Mouse (Mus musculus) limb, embryonic 14.5 days (tissue): ENCODE measurements around the gene Tigd4. TPM values are rescaled to one million over a fixed set of nuclear protein-coding genes. Genes with fewer than 3 reads are reported as not detected.
"Not testable (repeated sequence)": the region's sequence is repeated elsewhere in the genome, so short reads cannot be mapped to it uniquely, and the experiment has no call there.

Source experiments
- ATAC-seq: fragments of 200-750 bp; cut with Nextera tagmentation; 2 replicates; pipeline ENCODE4 v1.8.0; 2017; ENCODE audit warnings: low read depth, moderate number of reproducible peaks, moderate TSS enrichment; ENCODE audit not compliant: low FRiP score
- DNase-seq: peaks from one replicate; pipeline ENCODE4 v3.0.0-alpha.2; 2015; ENCODE audit warnings: low spot score
- H3K27ac ChIP-seq: fragments of 300-500 bp; sonication (generic); replicated peaks from 2 replicates; pipeline ENCODE4 v1.5.1; 2014; ENCODE audit warnings: low read depth, mild to moderate bottlenecking, low read length, moderate library complexity, mixed read lengths
- H3K27me3 ChIP-seq: fragments of 300-500 bp; sonication (generic); 2 replicates; pipeline ENCODE4 v1.6.1; 2014; ENCODE audit warnings: low read length, mixed read lengths; ENCODE audit not compliant: control insufficient read depth, insufficient read depth
- H3K36me3 ChIP-seq: fragments of 300-500 bp; sonication (generic); 2 replicates; pipeline ENCODE4 v1.6.1; 2014; ENCODE audit warnings: mild to moderate bottlenecking, low read length, moderate library complexity, mixed read lengths; ENCODE audit not compliant: control insufficient read depth, insufficient read depth
- H3K4me1 ChIP-seq: fragments of 300-500 bp; sonication (generic); 2 replicates; pipeline ENCODE4 v1.6.1; 2014; ENCODE audit warnings: antibody characterized with exemption, low read length, mixed read lengths; ENCODE audit not compliant: control insufficient read depth, insufficient read depth
- H3K4me2 ChIP-seq: fragments of 300-500 bp; sonication (generic); replicated peaks from 2 replicates; pipeline ENCODE4 v1.6.1; 2014; ENCODE audit warnings: low read depth, mild to moderate bottlenecking, low read length, moderate library complexity; ENCODE audit not compliant: severe bottlenecking
- H3K4me3 ChIP-seq: fragments of 300-500 bp; sonication (generic); replicated peaks from 2 replicates; pipeline ENCODE4 v1.5.1; 2014; ENCODE audit warnings: low read length
- H3K9ac ChIP-seq: fragments of 300-500 bp; sonication (generic); 2 replicates; pipeline ENCODE4 v1.6.1; 2014; ENCODE audit warnings: mild to moderate bottlenecking, low read depth, low read length, moderate library complexity; ENCODE audit not compliant: severe bottlenecking
- H3K9me3 ChIP-seq: fragments of 300-500 bp; sonication (generic); 2 replicates; pipeline ENCODE4 v1.6.1; 2016; ENCODE audit warnings: low read length; ENCODE audit not compliant: control insufficient read depth
- POLR2A ChIP-seq: fragments of 200-500 bp; IDR thresholded peaks from 2 replicates; pipeline ENCODE4 v1.8.0; 2012; ENCODE audit warnings: inconsistent platforms, mild to moderate bottlenecking, moderate library complexity, borderline replicate concordance; ENCODE audit not compliant: insufficient read depth, insufficient read length; ENCODE audit errors: extremely low read depth
- WGBS: fragments of 180-500 bp; shearing (Covaris S2); extraction: QIAGEN DNeasy Blood & Tissue Kit; methylation state at CpG from one replicate; pipeline ENCODE4 v1.1.7; 2014; 5-methylcytosine and 5-hydroxymethylcytosine counted together
- polyA plus RNA-seq, 2 experiments: library from polyadenylated mRNA; depleted of rRNA in 1 of 2; stranded (reverse) in 1 of 2; unstranded in 1 of 2; fragments of >200 nt; fragmentation: Nextera tagmentation in 1 of 2; extraction: Ambion mirVana in 1 of 2; gene quantifications; 2 replicates each; pipeline versions ENCODE4 v1.2.1 to v1.2.3; 2012 to 2014

Gene Tigd4
- polyA plus RNA-seq (2012; rRNA removed) (0.88 and 1.1 TPM in 2 replicates), polyA plus RNA-seq (2014; fragmentation: Nextera tagmentation; extraction: Ambion mirVana) (1.2 and 1.3 TPM in 2 replicates)

- TF ChIP-seq POLR2A = no peak
- Histone ChIP-seq H3K4me2 (no peak within 1 kb of the TSS), H3K4me1 (peaks cover 4% of the 10 kb centered on the region; the same call in 1 of the 2 replicates), H3K9ac (no peak within 1 kb of the TSS), H3K4me3 (no peak within 1 kb of the TSS), H3K27me3 (no peaks in the 10 kb centered on the region), H3K9me3 (no peaks in the 10 kb centered on the region), H3K27ac (no peak within 1 kb of the TSS), H3K36me3 (no peaks in the 10 kb centered on the region)
- DNase-seq (no peak), ATAC-seq (no peak)
- 72% methylated on average over 2 of the region's 2 CpGs for WGBS
Observed at GRCm38 (mm10) chr3:84593274-84593673, at the start of gene Tigd4. TSS of gene Tigd4 (plus strand) at chr3:84593574.

- WGBS = 65% methylated on average over 8 of the region's 8 CpGs
- Histone ChIP-seq H3K36me3 (no peaks in the 10 kb centered on the region), H3K9me3 (no peaks in the 10 kb centered on the region), H3K9ac (no peak overlapping the region), H3K27me3 (no peaks in the 10 kb centered on the region), H3K4me3 (no peak overlapping the region), H3K27ac (no peak overlapping the region), H3K4me1 (no peaks in the 10 kb centered on the region), H3K4me2 (no peak overlapping the region)
- TF ChIP-seq POLR2A = no peak
- DNase-seq = no peak
- ATAC-seq = no peak
Observed at GRCm38 (mm10) chr3:84547177-84547576, 46.2 kb upstream of the Tigd4 start.

- H3K9me3 ChIP-seq = no peaks in the 10 kb centered on the region
- H3K27me3 ChIP-seq = no peaks in the 10 kb centered on the region
- WGBS = 86% methylated on average over 3 of the region's 3 CpGs
- no peak overlapping the region for H3K4me2 ChIP-seq
- no peak for DNase-seq
- no peaks in the 10 kb centered on the region; the same call in 1 of the 2 replicates for H3K4me1 ChIP-seq
- H3K27ac ChIP-seq = no peak overlapping the region
- no peak overlapping the region for H3K9ac ChIP-seq
- TF ChIP-seq POLR2A = no peak
- no peaks in the 10 kb centered on the region for H3K36me3 ChIP-seq
- no peak overlapping the region for H3K4me3 ChIP-seq
- no peak for ATAC-seq
Observed at GRCm38 (mm10) chr3:84555780-84556179, 37.6 kb upstream of the Tigd4 start.

- no peaks in the 10 kb centered on the region for H3K9me3 ChIP-seq
- TF ChIP-seq POLR2A = no peak
- no peak for DNase-seq
- no peak overlapping the region for H3K27ac ChIP-seq
- 96% methylated on average over 3 of the region's 3 CpGs for WGBS
- H3K4me1 ChIP-seq = no peaks in the 10 kb centered on the region; the same call in 1 of the 2 replicates
- no peak overlapping the region for H3K4me3 ChIP-seq
- H3K4me2 ChIP-seq = no peak overlapping the region
- H3K36me3 ChIP-seq = no peaks in the 10 kb centered on the region
- H3K27me3 ChIP-seq = no peaks in the 10 kb centered on the region
- ATAC-seq = no peak
- H3K9ac ChIP-seq = no peak overlapping the region
Observed at GRCm38 (mm10) chr3:84558301-84558700, 35.1 kb upstream of the Tigd4 start.

GRCm38 (mm10) chr3:84562911-84563310, 30.5 kb upstream of the Tigd4 start:
- not testable (repeated sequence) for H3K4me3 ChIP-seq, ATAC-seq, H3K4me2 ChIP-seq, H3K4me1 ChIP-seq, H3K9me3 ChIP-seq, H3K36me3 ChIP-seq, H3K27me3 ChIP-seq, H3K27ac ChIP-seq, H3K9ac ChIP-seq, DNase-seq
- WGBS = 92% methylated on average over 2 of the region's 2 CpGs

- no peaks in the 10 kb centered on the region for H3K27me3 ChIP-seq
- no peaks in the 10 kb centered on the region for H3K4me1 ChIP-seq
- no peak overlapping the region for H3K4me2 ChIP-seq
- no peak for TF ChIP-seq POLR2A
- no peak for DNase-seq
- no peaks in the 10 kb centered on the region for H3K9me3 ChIP-seq
- H3K4me3 ChIP-seq = no peak overlapping the region
- ATAC-seq = no peak
- H3K9ac ChIP-seq = no peak overlapping the region
- H3K27ac ChIP-seq = no peak overlapping the region
- 92% methylated on average over 4 of the region's 4 CpGs for WGBS
- no peaks in the 10 kb centered on the region for H3K36me3 ChIP-seq
Observed at GRCm38 (mm10) chr3:84563415-84563814, 30.0 kb upstream of the Tigd4 start.
